Mouse (Mus musculus): ENCODE results near the gene Hist1h3e.

GRCm38 (mm10) chr13:23523976-23524375, 38.2 kb downstream of the Hist1h3e start:
- TF ChIP-seq CTCF (IDR thresholded peaks at IDR 0.05; ENCODE audit: low read depth) = no peak
- no peak for TF ChIP-seq EP300 (IDR thresholded peaks at IDR 0.05; ENCODE audit: low read depth)
